Mouse (Mus musculus) lung, adult 2 months (tissue): ENCODE results near the gene Serf2.

Source experiments
- CTCF ChIP-seq: fragments of 200-500 bp; IDR thresholded peaks from 2 replicates; pipeline ENCODE4 v1.5.1; 2011; ENCODE audit warnings: mild to moderate bottlenecking, low read length, control low read depth; ENCODE audit not compliant: insufficient read depth
- POLR2A ChIP-seq: fragments of 200-500 bp; IDR thresholded peaks from 2 replicates; pipeline ENCODE4 v1.6.1; 2011; ENCODE audit warnings: low read depth, mild to moderate bottlenecking, control low read depth, low read length, borderline replicate concordance; ENCODE audit errors: extremely low read depth

DNA sequence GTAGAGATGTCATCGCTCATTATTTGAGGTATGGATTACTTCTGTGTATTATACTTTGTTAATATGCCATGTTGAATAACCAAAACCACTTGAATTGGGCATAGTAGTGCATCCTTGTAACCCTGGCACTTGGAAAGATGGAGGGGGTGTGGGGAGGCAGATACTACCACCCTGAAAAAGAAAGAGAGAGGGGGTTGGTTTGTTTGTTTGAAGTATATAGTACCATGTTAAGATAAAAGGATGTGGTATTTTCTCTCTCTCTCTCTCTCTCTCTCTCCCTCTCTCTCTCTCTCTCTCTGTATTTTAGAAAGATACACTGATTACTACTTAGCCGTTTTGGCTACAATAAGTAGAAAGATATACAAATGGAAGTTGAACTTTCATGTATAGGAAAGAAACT is 23.1 kb upstream of the Serf2 start:
- no peak for TF ChIP-seq POLR2A
- TF ChIP-seq CTCF = no peak
